Mouse (Mus musculus) brain, embryonic 14.5 days (tissue): Measurements from ENCODE around the gene Ppfia2.

Source experiments
- CTCF ChIP-seq: fragments of 200-500 bp; IDR thresholded peaks from 2 replicates; pipeline ENCODE4 v1.5.1; 2012; ENCODE audit warnings: inconsistent platforms, mild to moderate bottlenecking, moderate library complexity, borderline replicate concordance; ENCODE audit not compliant: insufficient read depth, insufficient read length; ENCODE audit errors: extremely low read depth
- POLR2A ChIP-seq: fragments of 200-500 bp; IDR thresholded peaks from 2 replicates; pipeline ENCODE4 v1.6.1; 2012; ENCODE audit warnings: mild to moderate bottlenecking, inconsistent platforms, borderline replicate concordance; ENCODE audit not compliant: poor library complexity, insufficient read depth, insufficient read length, severe bottlenecking; ENCODE audit errors: extremely low read depth

- no peak for TF ChIP-seq POLR2A
- no peak for TF ChIP-seq CTCF
Observed at GRCm38 (mm10) chr10:106610222-106610621, 140.1 kb downstream of the Ppfia2 start.
